Mouse (Mus musculus) 3134 (cell line): ENCODE data around the gene Oaz3.

Source experiments
- DNase-seq: peaks from one replicate; pipeline ENCODE4 v3.0.0-alpha.2; 2011; ENCODE audit warnings: low spot score; ENCODE audit not compliant: insufficient read length; ENCODE audit errors: extremely low read depth

Gene Oaz3

GRCm38 (mm10) chr3:94389420-94389819, 54.3 kb downstream of the Oaz3 start:
- no peak for DNase-seq

GRCm38 (mm10) chr3:94388047-94388446, 55.7 kb downstream of the Oaz3 start:
- no peak for DNase-seq

- DNase-seq: no peak
Measured at GRCm38 (mm10) chr3:94387391-94387790, 56.3 kb downstream of the Oaz3 start.

- DNase-seq: no peak
Measured at GRCm38 (mm10) chr3:94386671-94387070, 57.0 kb downstream of the Oaz3 start.

GRCm38 (mm10) chr3:94383476-94383875, 60.2 kb downstream of the Oaz3 start:
- no peak for DNase-seq
